Mouse (Mus musculus) cerebellum, adult 2 months (tissue): Measurements from ENCODE around the gene Scgb1b24.

Experiments
- CTCF ChIP-seq: fragments of 200-500 bp; IDR thresholded peaks from 2 replicates; pipeline ENCODE4 v1.5.1; 2011; ENCODE audit warnings: low read depth, mild to moderate bottlenecking, control low read depth, low read length, moderate library complexity, borderline replicate concordance; ENCODE audit not compliant: insufficient read depth
- POLR2A ChIP-seq: fragments of 200-500 bp; IDR thresholded peaks from 2 replicates; pipeline ENCODE4 v1.6.1; 2011; ENCODE audit warnings: low read length, control low read depth, borderline replicate concordance; ENCODE audit not compliant: insufficient read depth

DNA sequence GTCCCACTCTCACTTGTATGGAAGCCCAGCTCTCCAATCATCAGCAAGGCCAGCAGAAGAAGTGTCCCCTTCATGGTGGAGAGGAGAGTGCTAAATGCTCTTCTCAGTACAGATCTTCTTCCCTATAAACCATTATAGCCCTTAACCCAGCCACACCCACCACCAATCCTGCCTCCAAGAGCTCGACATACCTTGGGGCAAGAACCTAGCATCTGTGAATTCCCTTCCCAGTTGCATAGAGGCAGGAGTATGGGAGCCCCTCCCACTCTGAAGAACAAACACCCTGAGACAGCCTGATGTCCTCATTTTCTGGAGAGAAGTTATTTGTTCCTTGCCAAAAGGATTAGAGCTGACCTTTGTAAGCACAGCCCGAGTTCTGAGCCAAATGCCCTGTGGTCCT lies 4.4 kb upstream of the Scgb1b24 start, which contains the start of gene Scgb2b24:
- TF ChIP-seq POLR2A (no peak), CTCF (no peak)
